Mouse (Mus musculus): ENCODE measurements around the gene Nlrc3. TPM values are rescaled to one million over a fixed set of nuclear protein-coding genes. Genes with fewer than 3 reads are reported as not detected.

Nlrc3 gene
- polyA plus RNA-seq, 1 experiment from 2014 or later, result 1.1 TPM

Small RNA genes lying within 50 kb of the gene (microRNA-seq; reads per million reads assigned to microRNA genes)
- not detected for gene Gm23493 (ENCODE audit: borderline number of aligned reads)

Other genes starting within 250 kb of the Nlrc3 start
- 20.5 and 24.2 TPM in 2 replicates for gene Zfp263, start 232.5 kb downstream of the Nlrc3 start, polyA plus RNA-seq (2014; fragmentation: Nextera tagmentation; extraction: Ambion mirVana)
- 0.60 and 0.93 TPM in 2 replicates for gene Olfr15, start 145.8 kb downstream of the Nlrc3 start, polyA plus RNA-seq (2014; fragmentation: Nextera tagmentation; extraction: Ambion mirVana)
- 0.83 and 1.2 TPM in 2 replicates for gene Zfp174, start 129.4 kb downstream of the Nlrc3 start, polyA plus RNA-seq (2014; fragmentation: Nextera tagmentation; extraction: Ambion mirVana)
- gene Naa60, start 104.3 kb downstream of the Nlrc3 start, polyA plus RNA-seq (2014; fragmentation: Nextera tagmentation; extraction: Ambion mirVana), result 55.4 and 58.2 TPM in 2 replicates
- 7.2 and 8.1 TPM in 2 replicates for gene Zfp597, start 92.1 kb downstream of the Nlrc3 start, polyA plus RNA-seq (2014; fragmentation: Nextera tagmentation; extraction: Ambion mirVana)
- gene Gm20695, start 92.0 kb downstream of the Nlrc3 start, polyA plus RNA-seq (2014; fragmentation: Nextera tagmentation; extraction: Ambion mirVana), result 3.0 and 3.7 TPM in 2 replicates
- 7.9 and 8.1 TPM in 2 replicates for gene 1700037C18Rik, start 67.9 kb downstream of the Nlrc3 start, polyA plus RNA-seq (2014; fragmentation: Nextera tagmentation; extraction: Ambion mirVana)
- gene Cluap1, start 67.8 kb downstream of the Nlrc3 start, polyA plus RNA-seq (2014; fragmentation: Nextera tagmentation; extraction: Ambion mirVana), result 32.0 and 32.2 TPM in 2 replicates
- gene Slx4, start 27.1 kb upstream of the Nlrc3 start, polyA plus RNA-seq (2014; fragmentation: Nextera tagmentation; extraction: Ambion mirVana), result 23.0 and 23.1 TPM in 2 replicates
- gene Dnase1, start 60.3 kb upstream of the Nlrc3 start, polyA plus RNA-seq (2014; fragmentation: Nextera tagmentation; extraction: Ambion mirVana), result 4.2 and 5.1 TPM in 2 replicates
- gene Trap1, start 101.2 kb upstream of the Nlrc3 start, polyA plus RNA-seq (2014; fragmentation: Nextera tagmentation; extraction: Ambion mirVana), result 86.0 and 91.1 TPM in 2 replicates
- 41.6 and 43.0 TPM in 2 replicates for gene Crebbp, start 237.4 kb upstream of the Nlrc3 start, polyA plus RNA-seq (2014; fragmentation: Nextera tagmentation; extraction: Ambion mirVana)